Mouse (Mus musculus) hindbrain, embryonic 15.5 days (tissue): ENCODE data around the gene Mxi1. TPM values are rescaled to one million over a fixed set of nuclear protein-coding genes. Genes with fewer than 3 reads are reported as not detected.

Experiments used
- polyA plus RNA-seq: library from polyadenylated mRNA; unstranded; fragments of >200 nt; fragmentation: Nextera tagmentation; extraction: Ambion mirVana; gene quantifications from 2 replicates; pipeline ENCODE4 v1.2.1, GENCODE M21; 2015

Gene Mxi1
- polyA plus RNA-seq, 1 experiment from 2014 or later = 52.7 TPM

Other genes with a start within 250 kb of the Mxi1 start
- gene Add3, start 170.1 kb upstream of the Mxi1 start, polyA plus RNA-seq = 40.7 and 46.1 TPM in 2 replicates
- not detected in 2 replicates for gene Gm10197, start 61.2 kb downstream of the Mxi1 start, polyA plus RNA-seq
- gene Smndc1, start 80.1 kb downstream of the Mxi1 start, polyA plus RNA-seq = 28.3 and 31.6 TPM in 2 replicates
- gene Dusp5, start 218.6 kb downstream of the Mxi1 start, polyA plus RNA-seq = 6.3 and 7.7 TPM in 2 replicates